Mouse (Mus musculus) olfactory bulb, adult 2 months (tissue): ENCODE measurements around the gene Jun.

ENCODE experiments used
- CTCF ChIP-seq: fragments of 200-500 bp; IDR thresholded peaks from 2 replicates; pipeline ENCODE4 v1.5.1; 2012; ENCODE audit warnings: low read depth, mild to moderate bottlenecking, low read length, moderate library complexity; ENCODE audit not compliant: insufficient read depth
- POLR2A ChIP-seq: fragments of 200-500 bp; IDR thresholded peaks from 2 replicates; pipeline ENCODE4 v1.6.1; 2012; ENCODE audit warnings: mild to moderate bottlenecking, low read depth, low read length, moderate library complexity; ENCODE audit not compliant: insufficient read depth

DNA sequence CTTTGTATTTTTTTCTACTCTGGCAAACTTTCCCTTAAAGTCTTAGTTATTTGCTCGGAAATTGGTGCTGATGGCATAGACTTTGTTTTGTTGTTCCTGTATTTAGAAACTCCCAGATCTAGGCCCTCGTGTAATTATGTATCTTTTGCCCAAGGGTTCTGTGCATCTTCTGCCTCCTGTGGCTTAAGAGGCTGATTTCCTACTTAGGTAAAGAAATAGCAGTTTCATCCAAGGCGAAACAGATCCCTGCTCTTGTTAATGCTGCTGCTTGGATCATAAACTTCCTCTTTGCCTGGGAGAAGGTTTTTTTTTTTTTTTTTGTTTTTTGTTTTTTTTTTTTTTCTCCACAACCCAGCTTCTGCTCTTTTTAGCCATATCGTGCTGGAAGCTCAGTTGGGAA, 2.3 kb upstream of the Jun start:
- TF ChIP-seq CTCF: no peak
- no peak for TF ChIP-seq POLR2A
